8 mouse cellular contexts compared by ENCODE assay signal in the genomic region with DNA sequence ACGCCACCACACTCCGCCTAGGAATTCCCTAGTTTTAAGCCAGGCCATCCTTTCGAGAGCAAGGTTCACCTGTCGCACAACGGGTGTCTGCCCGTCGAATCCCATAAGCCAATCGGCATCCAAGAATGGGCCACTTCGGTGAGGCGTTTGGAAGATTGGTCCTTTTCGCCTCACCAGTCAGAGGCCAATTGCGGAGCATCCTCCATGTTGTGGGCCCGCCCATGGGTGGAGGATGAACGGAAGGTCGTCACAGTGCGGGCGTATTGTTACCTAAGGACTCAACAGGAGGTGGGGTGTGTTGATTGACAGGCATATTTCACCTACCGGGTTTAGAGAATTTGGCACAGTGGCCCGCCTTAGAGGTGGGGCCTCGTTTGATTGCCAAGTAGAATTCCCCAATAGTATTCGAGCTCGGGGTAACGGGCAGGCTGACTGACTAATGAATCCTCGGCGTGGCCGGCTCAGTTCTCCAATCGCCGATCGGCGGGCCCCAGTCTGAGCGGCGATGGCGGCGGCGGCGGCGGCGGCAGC. TPM values are rescaled to one million over a fixed set of nuclear protein-coding genes. Genes with fewer than 3 reads are reported as not detected.
A peak's percentile ranks its signal among the peaks of the same experiment; 100 is the strongest.
DNase-seq lines count a peak whose midpoint lies in the region; ATAC-seq and TF ChIP-seq lines count a peak whose summit lies in the region.

No protein-coding gene starts in this region.

- H3K4me1 ChIP-seq in embryonic facial prominence, embryonic 13.5 days = peaks cover 10% of the 10 kb centered on the region; the same call in 1 of the 2 replicates
- H3K4me1 ChIP-seq in kidney, adult 2 months (ENCODE audit: control insufficient read depth, insufficient read depth, low read length) = peaks cover 7% of the 10 kb centered on the region; the same call in 1 of the 2 replicates
- H3K4me1 ChIP-seq in limb, embryonic 12.5 days (replicated peaks) = peaks cover 13% of the 10 kb centered on the region
- peaks cover 20% of the 10 kb centered on the region for H3K4me1 ChIP-seq in midbrain, embryonic 15.5 days
- H3K4me1 ChIP-seq in spleen, adult 2 months (ENCODE audit: control insufficient read depth, insufficient read depth, insufficient read length) = peaks cover 10% of the 10 kb centered on the region; the same call in 1 of the 2 replicates

- peak overlapping the region; percentile 89 for H3K4me3 ChIP-seq in embryonic facial prominence, embryonic 13.5 days
- H3K4me3 ChIP-seq in kidney, adult 2 months (ENCODE audit: insufficient read depth, low read depth, low read length) = peak overlapping the region; percentile 99
- H3K4me3 ChIP-seq in limb, embryonic 12.5 days (replicated peaks) = peak overlapping the region; percentile 95
- peak overlapping the region; percentile 53 for H3K4me3 ChIP-seq in midbrain, embryonic 15.5 days
- peak overlapping the region; percentile 99 for H3K4me3 ChIP-seq in spleen, adult 2 months (ENCODE audit: extremely low read depth, insufficient read depth, insufficient read length)

- peak; percentile 93 for DNase-seq in 3134 (ENCODE audit: extremely low read depth, insufficient read length, low spot score)
- peak; percentile 96 to 97 for DNase-seq in adrenal gland, postnatal 36 days
- peak; percentile 99 for DNase-seq in heart, adult 18-20 months
- peak; percentile 100 for DNase-seq in kidney, adult 2 months
- DNase-seq in spleen, adult 2 months (ENCODE audit: low read depth in 1 of 2, low spot score in 2 of 2) = peak; percentile 92 to 100

- H3K27me3 ChIP-seq in embryonic facial prominence, embryonic 13.5 days = no peaks in the 10 kb centered on the region
- H3K27me3 ChIP-seq in kidney, adult 2 months (replicated peaks; ENCODE audit: control insufficient read depth, insufficient read depth, low read length) = no peaks in the 10 kb centered on the region
- no peaks in the 10 kb centered on the region for H3K27me3 ChIP-seq in limb, embryonic 12.5 days
- H3K27me3 ChIP-seq in midbrain, embryonic 15.5 days (replicated peaks) = no peaks in the 10 kb centered on the region
- no peaks in the 10 kb centered on the region for H3K27me3 ChIP-seq in spleen, adult 2 months (ENCODE audit: control insufficient read depth, insufficient read depth, low read length)

- no peaks in the 10 kb centered on the region for H3K9me3 ChIP-seq in embryonic facial prominence, embryonic 13.5 days
- H3K9me3 ChIP-seq in limb, embryonic 12.5 days = no peaks in the 10 kb centered on the region
- no peaks in the 10 kb centered on the region for H3K9me3 ChIP-seq in midbrain, embryonic 15.5 days

- peak overlapping the region; percentile 98 for H3K9ac ChIP-seq in embryonic facial prominence, embryonic 13.5 days
- peak overlapping the region; percentile 99 for H3K9ac ChIP-seq in limb, embryonic 12.5 days (replicated peaks)
- H3K9ac ChIP-seq in midbrain, embryonic 15.5 days = peak overlapping the region; percentile 69

- TF ChIP-seq CTCF in kidney, adult 2 months (conservative IDR thresholded peaks at IDR 0.05; ENCODE audit: insufficient read depth, insufficient read length, low read depth, low read length) = no peak
- no peak for TF ChIP-seq CTCF in spleen, adult 2 months (IDR thresholded peaks at IDR 0.05; ENCODE audit: extremely low read depth, insufficient read depth, insufficient read length, insufficient replicate concordance)

- peak; percentile 82 for TF ChIP-seq POLR2A in kidney, adult 2 months (IDR thresholded peaks at IDR 0.05; ENCODE audit: low read depth, low read length)
- peak; percentile 76 for TF ChIP-seq POLR2A in spleen, adult 2 months (IDR thresholded peaks at IDR 0.05; ENCODE audit: low read depth, low read length)

- peaks cover 29% of the 10 kb centered on the region for H3K36me3 ChIP-seq in embryonic facial prominence, embryonic 13.5 days
- peaks cover 11% of the 10 kb centered on the region for H3K36me3 ChIP-seq in kidney, adult 2 months (ENCODE audit: control insufficient read depth, insufficient read depth, low read length)
- H3K36me3 ChIP-seq in limb, embryonic 12.5 days = peaks cover 33% of the 10 kb centered on the region
- H3K36me3 ChIP-seq in midbrain, embryonic 15.5 days (replicated peaks) = peaks cover 17% of the 10 kb centered on the region
- H3K36me3 ChIP-seq in spleen, adult 2 months (ENCODE audit: control insufficient read depth, insufficient read depth, low read length) = peaks cover 21% of the 10 kb centered on the region

- peak overlapping the region; percentile 58 for H3K4me2 ChIP-seq in embryonic facial prominence, embryonic 13.5 days
- H3K4me2 ChIP-seq in limb, embryonic 12.5 days = peak overlapping the region; percentile 83
- H3K4me2 ChIP-seq in midbrain, embryonic 15.5 days = peak overlapping the region; percentile 49

- peak overlapping the region; percentile 93 for H3K27ac ChIP-seq in embryonic facial prominence, embryonic 13.5 days
- H3K27ac ChIP-seq in kidney, adult 2 months (ENCODE audit: insufficient read depth, low read depth, low read length) = peak overlapping the region; percentile 27
- peak overlapping the region; percentile 95 for H3K27ac ChIP-seq in limb, embryonic 12.5 days
- peak overlapping the region; percentile 87 for H3K27ac ChIP-seq in midbrain, embryonic 15.5 days
- H3K27ac ChIP-seq in spleen, adult 2 months (ENCODE audit: insufficient read depth, low read length) = peak overlapping the region; percentile 89

- ATAC-seq in embryonic facial prominence, embryonic 13.5 days (ENCODE audit: insufficient number of reproducible peaks, insufficient read depth, low FRiP score, low TSS enrichment, low read depth) = peak; percentile 99
- peak; percentile 99 for ATAC-seq in limb, embryonic 12.5 days (ENCODE audit: insufficient number of reproducible peaks, insufficient read depth, low FRiP score, low TSS enrichment, low read depth)
- peak; percentile 99 for ATAC-seq in midbrain, embryonic 15.5 days (replicated peaks)

- WGBS in embryonic facial prominence, embryonic 13.5 days = under 1% methylated on average over 38 of the region's 38 CpGs
- WGBS in kidney, adult 2 months = under 1% methylated on average over 38 of the region's 38 CpGs
- WGBS in limb, embryonic 12.5 days = under 1% methylated on average over 38 of the region's 38 CpGs
- WGBS in midbrain, embryonic 15.5 days = under 1% methylated on average over 38 of the region's 38 CpGs
- under 1% methylated on average over 38 of the region's 38 CpGs for WGBS in spleen, adult 2 months

RNA-seq across cellular contexts. Expression of a gene that starts 1.4 kb away (rescaled TPM):
- 100 to 1,000 TPM; 167 to 173 TPM for total RNA-seq in adrenal gland, postnatal 36 days (2021)
- 140 and 163 TPM in 2 replicates for polyA plus RNA-seq in embryonic facial prominence, embryonic 13.5 days (2015; fragmentation: Nextera tagmentation; extraction: Ambion mirVana)
- 10 to 100 TPM; 39.1 to 46.9 TPM for total RNA-seq in heart, adult 18-20 months (2021)
- polyA plus RNA-seq in kidney, adult 2 months (2012; rRNA removed) = 111 and 114 TPM in 2 replicates
- polyA plus RNA-seq in limb, embryonic 12.5 days (2016; fragmentation: Nextera tagmentation; extraction: Ambion mirVana) = 183 and 200 TPM in 2 replicates
- 183 and 192 TPM in 2 replicates for polyA plus RNA-seq in midbrain, embryonic 15.5 days (2015; fragmentation: Nextera tagmentation; extraction: Ambion mirVana)
- 73.3 and 76.7 TPM in 2 replicates for polyA plus RNA-seq in spleen, adult 2 months (2012; rRNA removed)

RNA-seq across cellular contexts. Expression of a gene that starts 10.5 kb away (rescaled TPM):
- 1 to 10 TPM in 1 of 2 experiments, not detected in 1; 2.0 TPM for total RNA-seq in adrenal gland, postnatal 36 days (2021)
- polyA plus RNA-seq in embryonic facial prominence, embryonic 13.5 days (2015; fragmentation: Nextera tagmentation; extraction: Ambion mirVana) = 0.23 and 0.79 TPM in 2 replicates
- total RNA-seq in heart, adult 18-20 months (2021) = 1 to 10 TPM; 6.6 to 9.0 TPM
- polyA plus RNA-seq in kidney, adult 2 months (2012; rRNA removed) = not detected in 2 replicates
- not detected in 2 replicates for polyA plus RNA-seq in limb, embryonic 12.5 days (2016; fragmentation: Nextera tagmentation; extraction: Ambion mirVana)
- not detected in 2 replicates for polyA plus RNA-seq in midbrain, embryonic 15.5 days (2015; fragmentation: Nextera tagmentation; extraction: Ambion mirVana)
- 3.1 TPM in 1 of 2 replicates, not detected in the other for polyA plus RNA-seq in spleen, adult 2 months (2012; rRNA removed)

RNA-seq across cellular contexts. Expression of a gene that starts 10.5 kb away (rescaled TPM):
- total RNA-seq in adrenal gland, postnatal 36 days (2021) = 10 to 100 TPM; 54.3 to 57.2 TPM
- 3.8 and 4.6 TPM in 2 replicates for polyA plus RNA-seq in embryonic facial prominence, embryonic 13.5 days (2015; fragmentation: Nextera tagmentation; extraction: Ambion mirVana)
- 10 to 100 TPM; 42.4 to 44.1 TPM for total RNA-seq in heart, adult 18-20 months (2021)
- 47.1 and 59.0 TPM in 2 replicates for polyA plus RNA-seq in kidney, adult 2 months (2012; rRNA removed)
- 2.4 and 3.3 TPM in 2 replicates for polyA plus RNA-seq in limb, embryonic 12.5 days (2016; fragmentation: Nextera tagmentation; extraction: Ambion mirVana)
- 4.1 and 4.8 TPM in 2 replicates for polyA plus RNA-seq in midbrain, embryonic 15.5 days (2015; fragmentation: Nextera tagmentation; extraction: Ambion mirVana)
- polyA plus RNA-seq in spleen, adult 2 months (2012; rRNA removed) = 16.6 and 16.9 TPM in 2 replicates

RNA-seq across cellular contexts. Expression of a gene that starts 16.4 kb away (rescaled TPM):
- 10 to 100 TPM; 17.8 to 19.2 TPM for total RNA-seq in adrenal gland, postnatal 36 days (2021)
- 0.92 and 1.1 TPM in 2 replicates for polyA plus RNA-seq in embryonic facial prominence, embryonic 13.5 days (2015; fragmentation: Nextera tagmentation; extraction: Ambion mirVana)
- total RNA-seq in heart, adult 18-20 months (2021) = 1 to 10 TPM; 3.3 to 3.4 TPM
- polyA plus RNA-seq in kidney, adult 2 months (2012; rRNA removed) = 21.0 and 23.5 TPM in 2 replicates
- 0.74 TPM in 1 of 2 replicates, not detected in the other for polyA plus RNA-seq in limb, embryonic 12.5 days (2016; fragmentation: Nextera tagmentation; extraction: Ambion mirVana)
- polyA plus RNA-seq in midbrain, embryonic 15.5 days (2015; fragmentation: Nextera tagmentation; extraction: Ambion mirVana) = 3.3 and 3.4 TPM in 2 replicates
- 6.3 and 10.7 TPM in 2 replicates for polyA plus RNA-seq in spleen, adult 2 months (2012; rRNA removed)

RNA-seq across cellular contexts. Expression of a gene that starts 19.2 kb away (rescaled TPM):
- total RNA-seq in adrenal gland, postnatal 36 days (2021) = 10 to 100 TPM; 28.0 to 37.6 TPM
- polyA plus RNA-seq in embryonic facial prominence, embryonic 13.5 days (2015; fragmentation: Nextera tagmentation; extraction: Ambion mirVana) = 74.3 and 84.7 TPM in 2 replicates
- total RNA-seq in heart, adult 18-20 months (2021) = 1 to 10 TPM; 1.9 to 2.5 TPM
- polyA plus RNA-seq in kidney, adult 2 months (2012; rRNA removed) = 63.9 and 85.8 TPM in 2 replicates
- 98.2 and 102 TPM in 2 replicates for polyA plus RNA-seq in limb, embryonic 12.5 days (2016; fragmentation: Nextera tagmentation; extraction: Ambion mirVana)
- 229 and 248 TPM in 2 replicates for polyA plus RNA-seq in midbrain, embryonic 15.5 days (2015; fragmentation: Nextera tagmentation; extraction: Ambion mirVana)
- polyA plus RNA-seq in spleen, adult 2 months (2012; rRNA removed) = 18.5 and 18.9 TPM in 2 replicates

Comparison
In these comparisons a context has a peak if more than half of its experiments do, and no peak if none do; other contexts are left out.
1. Peak in every context shown above with its lines: DNase-seq, ATAC-seq, H3K4me3 ChIP-seq and H3K27ac ChIP-seq.
2. H3K27ac ChIP-seq: peak in every context shown above with its lines; median percentile 95 in limb, embryonic 12.5 days; 93 in embryonic facial prominence, embryonic 13.5 days; 89 in spleen, adult 2 months; 87 in midbrain, embryonic 15.5 days; 27 in kidney, adult 2 months.